Mouse (Mus musculus) thymus, postnatal 14 days (tissue): ENCODE results near the gene Abi1.
A peak's percentile ranks its signal among the peaks of the same experiment; 100 is the strongest.
"Not testable (repeated sequence)": the region's sequence is repeated elsewhere in the genome, so short reads cannot be mapped to it uniquely, and the experiment has no call there.

ENCODE experiments used
- DNase-seq: peaks from one replicate; pipeline ENCODE4 v3.0.0; 2021

The Abi1 gene

GRCm38 (mm10) chr2:23040001-23040646 lies at the start of gene Abi1:
TSS of gene Abi1 (minus strand) at chr2:23040241.
- DNase-seq, result peak; percentile 96

GRCm38 (mm10) chr2:23084540-23084939 lies 44.5 kb upstream of the Abi1 start:
- no peak for DNase-seq

GRCm38 (mm10) chr2:23078588-23078987 lies 38.5 kb upstream of the Abi1 start:
- no peak for DNase-seq

- DNase-seq, result no peak
Observed at GRCm38 (mm10) chr2:23077693-23078092, 37.7 kb upstream of the Abi1 start.

GRCm38 (mm10) chr2:23076783-23077182 lies 36.7 kb upstream of the Abi1 start:
- no peak for DNase-seq

- no peak for DNase-seq
Observed at GRCm38 (mm10) chr2:23075846-23076245, 35.8 kb upstream of the Abi1 start.

- no peak for DNase-seq
Observed at GRCm38 (mm10) chr2:23071406-23071805, 31.4 kb upstream of the Abi1 start.

- no peak for DNase-seq
Observed at GRCm38 (mm10) chr2:23070491-23070890, 30.4 kb upstream of the Abi1 start.

- peak; percentile 97 for DNase-seq
Observed at GRCm38 (mm10) chr2:23068894-23069744, 29.1 kb upstream of the Abi1 start.

GRCm38 (mm10) chr2:23068370-23068737 lies 28.3 kb upstream of the Abi1 start:
- DNase-seq, result peak; percentile 62

GRCm38 (mm10) chr2:23067552-23068369 lies 27.7 kb upstream of the Abi1 start, which contains the start of gene Acbd5:
TSS of gene Acbd5 (plus strand) at chr2:23068167.
- DNase-seq, result peak; percentile 97

- no peak for DNase-seq
Observed at GRCm38 (mm10) chr2:23052523-23052922, 12.5 kb upstream of the Abi1 start.

- no peak for DNase-seq
Observed at GRCm38 (mm10) chr2:23051890-23052289, 11.8 kb upstream of the Abi1 start.

GRCm38 (mm10) chr2:23048006-23048405 lies 8.0 kb upstream of the Abi1 start:
- DNase-seq, result no peak

- DNase-seq, result no peak
Observed at GRCm38 (mm10) chr2:23045703-23046102, 5.7 kb upstream of the Abi1 start.

GRCm38 (mm10) chr2:23042189-23042588 lies 2.1 kb upstream of the Abi1 start:
- DNase-seq, result no peak

GRCm38 (mm10) chr2:23041457-23041856 lies 1.4 kb upstream of the Abi1 start:
- peak; percentile 62 for DNase-seq

- not testable (repeated sequence) for DNase-seq
Observed at GRCm38 (mm10) chr2:23040690-23041089, 649 bp upstream of the Abi1 start.

GRCm38 (mm10) chr2:23039082-23040000 lies 700 bp downstream of the Abi1 start:
- DNase-seq, result no peak

GRCm38 (mm10) chr2:23035467-23035866 lies 4.6 kb downstream of the Abi1 start:
- no peak for DNase-seq

- DNase-seq, result no peak
Observed at GRCm38 (mm10) chr2:23034692-23035435, 5.2 kb downstream of the Abi1 start.
